Mouse (Mus musculus): ENCODE results near the gene Csnk2a1.
"Not testable (repeated sequence)": the region's sequence is repeated elsewhere in the genome, so short reads cannot be mapped to it uniquely, and the experiment has no call there.

Csnk2a1 gene

DNA sequence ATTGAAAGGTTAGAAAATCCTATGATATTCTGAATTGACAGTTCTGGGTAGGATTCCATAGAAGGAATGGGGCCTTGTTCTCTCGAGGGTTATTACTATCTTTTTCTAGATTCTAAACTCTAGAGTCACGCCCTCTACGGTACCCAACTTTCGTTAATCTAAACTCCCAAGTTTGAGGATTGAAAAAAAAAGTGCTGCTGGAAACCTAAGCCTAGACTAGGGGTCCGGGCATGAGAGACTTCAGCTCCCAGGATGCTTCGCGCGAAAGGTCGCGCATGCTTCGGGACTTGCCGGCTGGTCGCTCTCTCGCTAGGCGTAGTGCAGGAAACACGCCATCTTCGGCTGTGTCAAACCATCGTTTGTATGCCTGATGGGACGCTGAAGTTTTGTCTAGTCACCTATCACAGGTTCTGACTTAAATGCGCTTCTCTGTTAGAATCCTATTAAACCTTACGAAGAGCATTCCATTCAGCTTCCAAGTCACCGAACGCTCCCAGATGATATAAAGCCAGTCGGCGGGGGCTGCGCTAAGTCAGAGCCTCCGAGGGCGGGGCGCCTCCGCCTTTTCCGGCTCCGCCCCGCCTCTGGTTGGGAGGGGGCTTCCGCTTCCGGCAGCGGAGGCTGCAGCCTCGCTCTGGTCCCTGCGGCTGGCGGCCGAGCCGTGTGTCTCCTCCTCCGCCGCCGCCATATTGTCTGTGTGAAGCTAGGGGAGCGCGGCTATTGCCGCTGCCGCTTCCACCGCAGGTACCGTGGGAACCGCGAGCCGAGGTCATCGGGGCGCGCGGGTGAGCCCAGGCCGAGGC lies at the start of gene Csnk2a1:
Gene Csnk2a1 (plus strand): TSS at position 592 of the 803 bp plus-strand sequence.
- peak; percentile 94 for DNase-seq (ENCODE audit: low spot score)

DNA sequence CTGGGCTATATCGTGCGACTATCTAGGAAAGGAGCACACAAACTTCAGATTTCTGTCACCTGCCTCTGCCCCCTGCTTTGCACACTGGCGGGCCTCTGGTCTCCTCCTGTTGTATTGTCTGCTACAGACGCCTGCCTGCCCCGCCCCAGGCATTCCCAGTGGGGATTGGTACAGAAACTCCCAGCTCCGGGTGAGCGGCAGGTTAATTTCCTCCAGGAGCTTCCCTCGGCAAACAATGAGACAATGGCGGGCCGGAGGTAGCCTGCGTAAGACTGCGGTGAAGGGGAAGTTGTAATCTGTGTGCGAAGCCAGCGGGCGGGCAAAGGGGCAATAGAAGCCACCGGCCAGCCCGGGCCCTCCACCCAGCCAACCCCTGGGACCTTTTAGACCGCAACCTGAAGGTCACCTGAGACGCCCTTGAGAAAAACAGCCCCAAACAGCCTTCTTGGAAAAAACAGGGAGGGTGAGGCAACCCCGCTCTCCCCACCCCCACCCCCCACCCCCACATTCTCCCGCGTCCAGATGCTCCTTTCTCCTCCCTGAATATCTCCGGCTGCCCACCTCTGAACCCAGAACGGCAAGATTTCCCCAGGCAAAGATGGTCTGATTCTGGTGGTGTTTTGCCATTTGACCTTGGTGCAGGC lies 49.4 kb upstream of the Csnk2a1 start:
- no peak for DNase-seq (ENCODE audit: low spot score)

DNA sequence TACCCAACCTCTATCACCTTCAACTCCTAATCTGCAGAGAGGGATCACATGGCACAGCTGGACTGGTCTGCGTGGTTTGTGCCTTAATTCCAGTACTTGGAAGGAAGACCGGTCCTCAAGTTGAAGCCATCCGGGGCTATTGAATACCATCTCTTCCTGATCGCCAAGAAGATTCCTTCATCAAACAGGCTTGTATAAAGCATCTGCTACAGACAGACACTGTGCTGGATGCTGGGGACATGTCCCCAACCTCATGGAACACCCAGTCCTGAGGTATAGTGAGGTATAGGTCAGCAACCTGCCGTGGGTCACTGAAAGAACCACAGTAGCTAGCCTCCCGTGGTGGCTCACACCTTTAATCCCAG lies 48.9 kb upstream of the Csnk2a1 start:
- DNase-seq (ENCODE audit: low spot score): no peak

GRCm38 (mm10) chr2:152178345-152178744 lies 48.3 kb upstream of the Csnk2a1 start:
- no peak for DNase-seq (ENCODE audit: low spot score)

DNA sequence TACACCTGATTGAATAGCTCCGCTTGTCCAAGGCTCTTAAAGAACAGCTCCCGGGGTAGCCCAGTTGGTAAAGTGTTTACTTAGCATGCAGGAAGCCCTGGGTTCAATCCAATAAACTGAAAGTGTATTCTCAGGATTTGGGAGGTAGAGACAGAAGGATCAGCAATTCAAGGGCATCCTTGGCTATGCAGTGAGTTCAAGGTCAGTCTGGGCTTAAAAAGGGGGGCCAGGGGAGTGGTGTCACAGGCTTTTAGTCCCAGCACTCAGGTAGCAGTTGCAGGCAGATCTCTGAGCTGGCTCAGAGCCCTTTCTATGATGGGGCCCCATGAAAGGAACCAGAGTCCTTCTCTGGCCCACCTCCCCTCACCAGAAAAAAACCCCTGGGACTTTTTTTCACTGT lies 47.3 kb upstream of the Csnk2a1 start:
- DNase-seq (ENCODE audit: low spot score): no peak

DNA sequence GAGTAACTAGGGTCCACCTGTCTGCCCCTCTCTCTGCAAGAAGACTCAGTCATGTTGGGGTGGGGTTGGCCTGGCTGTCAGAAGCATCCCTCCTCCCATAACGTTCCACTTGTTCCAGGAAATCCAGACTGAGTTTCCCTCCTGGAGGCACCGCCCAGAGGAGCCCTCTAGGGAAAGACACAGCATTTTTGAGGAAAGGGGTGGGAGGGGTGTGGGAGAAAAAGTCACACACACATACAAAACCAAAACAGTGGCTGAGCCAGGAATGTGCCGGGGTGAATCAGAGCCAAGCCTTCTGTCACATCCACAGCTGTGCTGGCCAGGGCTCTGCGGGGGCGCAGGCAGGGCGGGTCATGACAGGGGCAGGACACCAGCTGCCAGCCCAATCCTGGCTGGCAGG lies 46.3 kb upstream of the Csnk2a1 start:
- DNase-seq (ENCODE audit: low spot score): peak; percentile 74

GRCm38 (mm10) chr2:152187132-152187531 lies 39.5 kb upstream of the Csnk2a1 start:
- DNase-seq (ENCODE audit: low spot score): no peak

- DNase-seq (ENCODE audit: low spot score): no peak
Measured at GRCm38 (mm10) chr2:152189213-152189612, 37.4 kb upstream of the Csnk2a1 start.

DNA sequence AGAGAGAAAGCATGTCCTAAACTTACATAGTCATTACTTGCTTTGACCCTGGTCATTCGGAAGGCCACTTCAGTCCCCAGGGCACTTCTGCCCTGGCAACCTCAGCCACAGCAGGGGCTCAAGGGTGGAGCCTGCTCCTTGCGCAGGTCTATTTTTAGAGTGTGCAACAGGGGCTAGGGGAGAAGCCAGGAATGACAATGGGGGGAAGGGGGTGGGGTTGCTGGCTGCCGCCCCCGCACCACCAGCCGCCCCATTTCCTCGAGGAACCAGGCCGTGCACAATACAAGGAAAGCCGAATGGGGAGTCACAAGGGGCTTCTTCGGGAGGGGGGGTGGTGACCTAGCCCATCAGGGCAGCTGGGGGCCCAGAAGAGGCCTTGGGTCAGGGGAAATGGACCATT lies 37.0 kb upstream of the Csnk2a1 start:
- no peak for DNase-seq (ENCODE audit: low spot score)

GRCm38 (mm10) chr2:152190161-152190560 lies 36.5 kb upstream of the Csnk2a1 start:
- DNase-seq (ENCODE audit: low spot score): no peak

- DNase-seq (ENCODE audit: low spot score): no peak
Measured at GRCm38 (mm10) chr2:152192591-152193345, 33.9 kb upstream of the Csnk2a1 start.

GRCm38 (mm10) chr2:152193346-152193710 lies 33.3 kb upstream of the Csnk2a1 start:
- no peak for DNase-seq (ENCODE audit: low spot score)

- DNase-seq (ENCODE audit: low spot score): no peak
Measured at GRCm38 (mm10) chr2:152194586-152194985, 32.1 kb upstream of the Csnk2a1 start.

DNA sequence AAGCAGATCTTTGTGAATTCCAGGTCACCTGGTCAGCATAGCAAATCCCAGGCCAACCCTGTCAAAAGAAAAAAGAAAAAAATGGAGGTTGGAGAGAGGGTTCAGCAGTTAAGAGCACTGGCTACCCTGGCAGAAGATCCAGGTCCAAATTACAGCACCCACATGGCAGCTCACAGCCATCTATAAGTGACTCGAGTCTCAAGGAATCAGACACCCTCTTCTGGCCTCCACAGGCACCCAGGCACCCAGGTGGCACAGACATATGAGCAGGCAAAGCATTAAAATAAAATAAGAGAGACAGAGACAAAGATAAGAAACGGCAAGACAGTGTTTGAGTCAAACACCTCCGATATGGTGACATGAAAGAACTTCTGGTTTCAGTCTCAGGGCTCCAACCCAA lies 29.7 kb upstream of the Csnk2a1 start:
- DNase-seq (ENCODE audit: low spot score): no peak

DNA sequence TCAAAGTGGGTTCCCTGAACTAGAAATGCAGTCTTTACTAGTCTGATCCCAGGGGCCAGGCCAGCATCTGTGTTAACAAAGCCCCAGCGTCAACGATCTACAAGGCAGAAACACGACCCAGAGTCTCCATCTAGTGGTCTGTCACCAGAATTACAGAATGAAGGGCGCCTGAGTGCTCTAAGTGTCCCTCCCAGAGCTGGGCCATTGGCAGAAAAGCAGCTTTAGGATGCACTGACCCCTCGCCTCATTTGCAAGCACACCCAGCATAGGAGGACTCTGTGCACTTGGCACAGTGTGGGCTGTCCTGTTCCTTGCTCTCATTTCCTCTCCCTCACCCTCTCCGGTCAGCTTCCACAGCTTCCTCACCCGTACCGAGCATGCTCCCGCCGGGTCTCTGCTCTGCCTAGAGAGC lies 29.3 kb upstream of the Csnk2a1 start:
- peak; percentile 58 for DNase-seq (ENCODE audit: low spot score)

GRCm38 (mm10) chr2:152206139-152206538 lies 20.5 kb upstream of the Csnk2a1 start:
- not testable (repeated sequence) for DNase-seq (ENCODE audit: low spot score)

DNA sequence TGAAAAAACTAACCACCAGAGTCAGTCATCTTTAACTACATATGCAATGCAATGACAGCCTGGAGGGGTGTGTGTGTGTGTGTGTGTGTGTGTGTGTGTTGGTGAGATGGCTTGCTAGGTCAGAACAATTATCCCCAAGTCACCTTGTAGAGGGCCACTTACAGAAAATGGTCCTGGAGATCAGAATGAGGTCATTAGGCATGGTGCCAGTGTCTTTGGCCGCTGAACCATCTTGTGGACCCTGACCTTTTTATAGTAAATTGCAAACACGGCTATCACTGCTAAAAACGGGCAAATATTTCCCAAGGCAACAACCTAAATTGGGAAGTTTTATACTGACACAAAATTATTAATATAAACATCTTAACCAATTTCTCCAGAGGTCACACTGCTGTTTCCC lies 14.8 kb upstream of the Csnk2a1 start:
- no peak for DNase-seq (ENCODE audit: low spot score)

- no peak for DNase-seq (ENCODE audit: low spot score)
Measured at GRCm38 (mm10) chr2:152216975-152217374, 9.7 kb upstream of the Csnk2a1 start.

- no peak for DNase-seq (ENCODE audit: low spot score)
Measured at GRCm38 (mm10) chr2:152223521-152224300, 2.9 kb upstream of the Csnk2a1 start.

GRCm38 (mm10) chr2:152225536-152225935 lies 1.1 kb upstream of the Csnk2a1 start:
- DNase-seq (ENCODE audit: low spot score): no peak

- peak; percentile 80 for DNase-seq (ENCODE audit: low spot score)
Measured at GRCm38 (mm10) chr2:152227051-152227481, 427 bp downstream of the Csnk2a1 start.

DNA sequence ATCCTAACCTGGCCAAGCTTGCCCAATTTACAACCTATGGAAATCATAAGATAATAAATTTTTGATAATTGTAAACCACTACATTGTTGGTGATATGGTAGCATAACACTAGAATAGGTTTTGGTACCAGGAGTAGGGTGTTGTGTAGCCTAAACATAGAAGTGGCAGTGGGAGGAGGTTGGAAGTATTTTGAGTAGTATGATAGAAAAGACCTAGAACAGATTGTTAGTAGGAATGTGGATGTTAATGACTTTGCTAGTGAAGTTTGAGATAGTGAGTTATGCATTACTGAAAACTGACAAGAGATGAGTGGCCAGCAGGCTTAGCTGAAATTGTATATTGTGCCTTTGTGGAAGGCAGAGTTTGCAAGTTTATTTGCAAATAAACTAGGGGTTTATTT lies 3.4 kb downstream of the Csnk2a1 start:
- DNase-seq (ENCODE audit: low spot score): no peak
